ENCODE assay signal across 30 mouse cellular contexts in genomic region chr8:94240240-94240751, GRCm38 (mm10). TPM values are rescaled to one million over a fixed set of nuclear protein-coding genes. Genes with fewer than 3 reads are reported as not detected.
DNase-seq lines count a peak whose midpoint lies in the region; ATAC-seq lines count a peak whose summit lies in the region.
"Had no signal": no experiment of that assay in that cellular context is flagged by ENCODE, and none has a peak within 500 bp of the region (broad histone marks: within the 10 kb centered on the region; RNA-seq: fewer than 3 reads in every experiment).

No protein-coding gene starts in this region.

- peaks cover 4% of the 10 kb centered on the region; the same call in 1 of the 2 replicates for H3K36me3 ChIP-seq in liver, embryonic 11.5 days (ENCODE audit: control insufficient read depth, insufficient read depth, low read length)
- peaks cover 36% of the 10 kb centered on the region for H3K36me3 ChIP-seq in liver, embryonic 15.5 days (replicated peaks)
- H3K36me3 ChIP-seq: hindbrain, embryonic 15.5 days had no signal

- DNase-seq in liver, embryonic 11.5 days (ENCODE audit: low spot score): no peak
- DNase-seq in liver: no peak
- no peak for DNase-seq in adrenal gland, postnatal 4 days (ENCODE audit: low spot score in 2 of 2)
- DNase-seq in retina, postnatal 1 day: no peak
- DNase-seq in cerebellum, adult 9-10 months: no peak
- DNase-seq: adrenal gland, postnatal 14 days; cerebellum, adult 2 months; cerebellum, postnatal 25 days; embryo, embryonic 11 days; gastrocnemius, postnatal 25 days; heart, adult 18-20 months; heart, postnatal 36 days; kidney, adult 2 months; kidney, postnatal 36 days; lung, embryonic 14.5 days; lung, postnatal 14 days; right cerebral cortex, postnatal 4 days; thymus, adult 2 months; thymus, postnatal 36 days had no signal

- 42% methylated on average over 4 of the region's 4 CpGs for WGBS in liver, embryonic 11.5 days
- WGBS in liver, embryonic 15.5 days (ENCODE audit: insufficient replicate concordance): 24% methylated on average over 4 of the region's 4 CpGs

- H3K4me3 ChIP-seq in liver, embryonic 11.5 days (ENCODE audit: low read depth, low read length): no peak overlapping the region
- H3K4me3 ChIP-seq in liver, embryonic 15.5 days (replicated peaks): no peak overlapping the region
- H3K4me3 ChIP-seq: embryonic facial prominence, embryonic 12.5 days; forebrain, embryonic 15.5 days; heart, embryonic 15.5 days; hindbrain, embryonic 15.5 days; limb, embryonic 13.5 days; myocyte; neural tube, embryonic 12.5 days had no signal

- H3K9ac ChIP-seq in liver, embryonic 11.5 days (ENCODE audit: low read depth, low read length): no peak overlapping the region
- H3K9ac ChIP-seq in liver, embryonic 15.5 days: no peak overlapping the region
- H3K9ac ChIP-seq: embryonic facial prominence, embryonic 12.5 days; forebrain, embryonic 15.5 days; heart, embryonic 15.5 days; hindbrain, embryonic 15.5 days; limb, embryonic 13.5 days; lung, embryonic 14.5 days; neural tube, embryonic 12.5 days had no signal

- ATAC-seq in liver, embryonic 11.5 days (replicated peaks; ENCODE audit: low FRiP score): peak; percentile 91
- peak; percentile 52; the same call in 1 of the 2 replicates for ATAC-seq in common myeloid progenitor, adult 5-6 weeks (replicated peaks; ENCODE audit: low read depth, poor library complexity, severe bottlenecking)
- peak; percentile 76 for ATAC-seq in liver, embryonic 15.5 days (ENCODE audit: insufficient read depth)
- ATAC-seq: forebrain, embryonic 15.5 days; Patski had no signal

- H3K4me2 ChIP-seq in liver, embryonic 11.5 days: no peak overlapping the region
- H3K4me2 ChIP-seq in liver, embryonic 15.5 days: no peak overlapping the region
- H3K4me2 ChIP-seq: embryonic facial prominence, embryonic 12.5 days; forebrain, embryonic 15.5 days; heart, embryonic 15.5 days; hindbrain, embryonic 15.5 days; limb, embryonic 13.5 days; lung, embryonic 14.5 days; midbrain, embryonic 11.5 days; neural tube, embryonic 12.5 days had no signal

- H3K4me1 ChIP-seq in liver, embryonic 11.5 days (replicated peaks; ENCODE audit: control insufficient read depth, insufficient read depth, low read length): peaks cover 8% of the 10 kb centered on the region
- peaks cover 17% of the 10 kb centered on the region for H3K4me1 ChIP-seq in liver, embryonic 15.5 days (replicated peaks)
- H3K4me1 ChIP-seq: embryonic facial prominence, embryonic 12.5 days; forebrain, embryonic 15.5 days; heart, embryonic 15.5 days; hindbrain, embryonic 15.5 days; limb, embryonic 13.5 days; neural tube, embryonic 12.5 days had no signal

- H3K9me3 ChIP-seq in liver, embryonic 11.5 days (ENCODE audit: control insufficient read depth, low read length): no peaks in the 10 kb centered on the region
- H3K9me3 ChIP-seq in liver, embryonic 15.5 days (replicated peaks): no peaks in the 10 kb centered on the region
- H3K9me3 ChIP-seq: embryonic facial prominence, embryonic 12.5 days; forebrain, embryonic 15.5 days; heart, embryonic 15.5 days; hindbrain, embryonic 15.5 days; limb, embryonic 13.5 days; neural tube, embryonic 12.5 days had no signal

- no peaks in the 10 kb centered on the region for H3K27me3 ChIP-seq in liver, embryonic 11.5 days (replicated peaks; ENCODE audit: control insufficient read depth, insufficient read depth, low read length)
- no peaks in the 10 kb centered on the region for H3K27me3 ChIP-seq in liver, embryonic 15.5 days
- H3K27me3 ChIP-seq: embryonic facial prominence, embryonic 12.5 days; forebrain, embryonic 15.5 days; heart, embryonic 15.5 days; hindbrain, embryonic 15.5 days; limb, embryonic 13.5 days; neural tube, embryonic 12.5 days; Patski had no signal

- H3K27ac ChIP-seq in liver, embryonic 11.5 days (ENCODE audit: low read depth, low read length): no peak overlapping the region
- no peak overlapping the region for H3K27ac ChIP-seq in liver, embryonic 15.5 days (replicated peaks)
- H3K27ac ChIP-seq: embryonic facial prominence, embryonic 12.5 days; forebrain, embryonic 15.5 days; heart, embryonic 15.5 days; hindbrain, embryonic 15.5 days; limb, embryonic 13.5 days; neural tube, embryonic 12.5 days had no signal

RNA-seq across cellular contexts. Expression of gene Nup93, which starts 25.9 kb away (rescaled TPM):
- 106 and 124 TPM in 2 replicates for polyA plus RNA-seq in liver, embryonic 11.5 days (2014; fragmentation: Nextera tagmentation; extraction: Ambion mirVana)
- 42.3 and 46.4 TPM in 2 replicates for total RNA-seq in common myeloid progenitor, adult 5-6 weeks (2017)
- 39.4 and 41.7 TPM in 2 replicates for polyA plus RNA-seq in liver, embryonic 15.5 days (2015; fragmentation: Nextera tagmentation; extraction: Ambion mirVana)
- total RNA-seq in adrenal gland, postnatal 4 days (2021): 10 to 100 TPM; 33.3 to 33.8 TPM
